Mouse (Mus musculus): ENCODE data around the gene Noc2l. TPM values are rescaled to one million over a fixed set of nuclear protein-coding genes. Genes with fewer than 3 reads are reported as not detected.

Noc2l gene
- polyA plus RNA-seq, 1 experiment from 2014 or later, result 68.4 TPM

GRCm38 (mm10) chr4:156219936-156220335 is 15.9 kb upstream of the Noc2l start:
- Histone ChIP-seq H3K36me3 (no peaks in the 10 kb centered on the region), H3K27me3 (no peaks in the 10 kb centered on the region), H3K9me3 (no peaks in the 10 kb centered on the region), H3K4me3 (no peak overlapping the region), H3K4me1 (no peaks in the 10 kb centered on the region), H3K4me2 (no peak overlapping the region), H3K27ac (no peak overlapping the region), H3K9ac (no peak overlapping the region)
- 88% methylated on average over 11 of the region's 11 CpGs for WGBS
- no peak for ATAC-seq (ENCODE audit: insufficient number of reproducible peaks, low FRiP score, low TSS enrichment, low read depth)

GRCm38 (mm10) chr4:156224276-156224675 is 11.5 kb upstream of the Noc2l start:
- no peak overlapping the region for H3K27ac ChIP-seq
- no peak overlapping the region for H3K4me3 ChIP-seq
- no peaks in the 10 kb centered on the region for H3K9me3 ChIP-seq
- 87% methylated on average over 2 of the region's 2 CpGs for WGBS
- no peak for ATAC-seq (ENCODE audit: insufficient number of reproducible peaks, low FRiP score, low TSS enrichment, low read depth)
- H3K4me1 ChIP-seq, result peaks cover 12% of the 10 kb centered on the region
- no peak overlapping the region for H3K4me2 ChIP-seq
- H3K9ac ChIP-seq, result no peak overlapping the region
- H3K36me3 ChIP-seq, result peaks cover 5% of the 10 kb centered on the region
- no peaks in the 10 kb centered on the region for H3K27me3 ChIP-seq

- WGBS, result 25% methylated on average over 18 of the region's 18 CpGs
- Histone ChIP-seq H3K27me3 (no peaks in the 10 kb centered on the region), H3K4me2 (peak overlapping the region; percentile 32), H3K36me3 (peaks cover 40% of the 10 kb centered on the region), H3K4me1 (peaks cover 12% of the 10 kb centered on the region), H3K9ac (no peak overlapping the region), H3K27ac (peak overlapping the region; percentile 77), H3K9me3 (no peaks in the 10 kb centered on the region), H3K4me3 (peak overlapping the region; percentile 29)
- 0 out of 2 replicates have a peak, but pooled peaks have one; percentile 1 for ATAC-seq (ENCODE audit: insufficient number of reproducible peaks, low FRiP score, low TSS enrichment, low read depth)
Measured at GRCm38 (mm10) chr4:156227752-156228392, 7.9 kb upstream of the Noc2l start.

GRCm38 (mm10) chr4:156228393-156229024 is 7.3 kb upstream of the Noc2l start:
- H3K9ac ChIP-seq, result 0 out of 2 replicates have a peak overlapping the region, but pooled peaks have one; percentile 11
- H3K27me3 ChIP-seq, result no peaks in the 10 kb centered on the region
- peak; percentile 4; the same call in 1 of the 2 replicates for ATAC-seq (ENCODE audit: insufficient number of reproducible peaks, low FRiP score, low TSS enrichment, low read depth)
- 23% methylated on average over 12 of the region's 12 CpGs for WGBS
- peak overlapping the region; percentile 29 for H3K4me3 ChIP-seq
- H3K36me3 ChIP-seq, result peaks cover 44% of the 10 kb centered on the region
- no peaks in the 10 kb centered on the region for H3K9me3 ChIP-seq
- peaks cover 18% of the 10 kb centered on the region for H3K4me1 ChIP-seq
- peak overlapping the region; percentile 32 for H3K4me2 ChIP-seq
- H3K27ac ChIP-seq, result peak overlapping the region; percentile 77

GRCm38 (mm10) chr4:156234021-156234501 is 1.7 kb upstream of the Noc2l start:
- peaks cover 25% of the 10 kb centered on the region for H3K4me1 ChIP-seq
- H3K36me3 ChIP-seq, result peaks cover 56% of the 10 kb centered on the region
- H3K27me3 ChIP-seq, result no peaks in the 10 kb centered on the region
- no peaks in the 10 kb centered on the region for H3K9me3 ChIP-seq
- H3K27ac ChIP-seq, result peak overlapping the region; percentile 61; the same call in 1 of the 2 replicates
- no peak for ATAC-seq (ENCODE audit: insufficient number of reproducible peaks, low FRiP score, low TSS enrichment, low read depth)
- H3K4me2 ChIP-seq, result peak overlapping the region; percentile 92
- peak overlapping the region; percentile 48 for H3K4me3 ChIP-seq
- 4% methylated on average over 17 of the region's 17 CpGs for WGBS
- peak overlapping the region; percentile 74 for H3K9ac ChIP-seq

- peak within 1 kb of the TSS; percentile 97 for H3K4me3 ChIP-seq
- H3K9ac ChIP-seq, result peak within 1 kb of the TSS; percentile 74
- H3K9me3 ChIP-seq, result no peaks in the 10 kb centered on the region
- peak within 1 kb of the TSS; percentile 92 for H3K4me2 ChIP-seq
- 0% methylated on average over 40 of the region's 48 CpGs for WGBS
- peaks cover 56% of the 10 kb centered on the region for H3K36me3 ChIP-seq
- H3K27me3 ChIP-seq, result no peaks in the 10 kb centered on the region
- H3K27ac ChIP-seq, result peak within 1 kb of the TSS; percentile 95
- ATAC-seq (ENCODE audit: insufficient number of reproducible peaks, low FRiP score, low TSS enrichment, low read depth), result peak; percentile 25; the same call in 1 of the 2 replicates
- peaks cover 25% of the 10 kb centered on the region for H3K4me1 ChIP-seq
Measured at GRCm38 (mm10) chr4:156234701-156235213, 1.1 kb upstream of the Noc2l start, which contains the start of gene Plekhn1. Gene Plekhn1 (minus strand): TSS chr4:156234857.

GRCm38 (mm10) chr4:156235360-156235770 is 445 bp upstream of the Noc2l start:
- Histone ChIP-seq H3K9ac (peak overlapping the region; percentile 33; the same call in 1 of the 2 replicates), H3K27ac (peak overlapping the region; percentile 95), H3K4me1 (peaks cover 25% of the 10 kb centered on the region), H3K27me3 (no peaks in the 10 kb centered on the region), H3K36me3 (peaks cover 56% of the 10 kb centered on the region), H3K4me3 (peak overlapping the region; percentile 97), H3K9me3 (no peaks in the 10 kb centered on the region), H3K4me2 (peak overlapping the region; percentile 92)
- no peak for ATAC-seq (ENCODE audit: insufficient number of reproducible peaks, low FRiP score, low TSS enrichment, low read depth)
- WGBS, result under 1% methylated on average over 15 of the region's 15 CpGs

- Histone ChIP-seq H3K27ac (no peak overlapping the region), H3K27me3 (no peaks in the 10 kb centered on the region), H3K4me2 (peak overlapping the region; percentile 92), H3K9me3 (no peaks in the 10 kb centered on the region), H3K4me3 (peak overlapping the region; percentile 97), H3K4me1 (peaks cover 25% of the 10 kb centered on the region), H3K36me3 (peaks cover 56% of the 10 kb centered on the region), H3K9ac (0 out of 2 replicates have a peak overlapping the region, but pooled peaks have one; percentile 28)
- ATAC-seq (ENCODE audit: insufficient number of reproducible peaks, low FRiP score, low TSS enrichment, low read depth), result no peak
- WGBS, result 28% methylated on average over 58 of the region's 60 CpGs
Measured at GRCm38 (mm10) chr4:156236651-156237447, 1.0 kb downstream of the Noc2l start.

GRCm38 (mm10) chr4:156249567-156249966 is 13.8 kb downstream of the Noc2l start:
- peaks cover 4% of the 10 kb centered on the region for H3K4me1 ChIP-seq
- WGBS, result 58% methylated on average over 11 of the region's 11 CpGs
- peaks cover 48% of the 10 kb centered on the region for H3K36me3 ChIP-seq
- no peak overlapping the region for H3K27ac ChIP-seq
- H3K4me3 ChIP-seq, result no peak overlapping the region
- no peak for ATAC-seq (ENCODE audit: insufficient number of reproducible peaks, low FRiP score, low TSS enrichment, low read depth)
- no peak overlapping the region for H3K4me2 ChIP-seq
- peaks cover 27% of the 10 kb centered on the region for H3K27me3 ChIP-seq
- no peaks in the 10 kb centered on the region for H3K9me3 ChIP-seq
- H3K9ac ChIP-seq, result no peak overlapping the region

GRCm38 (mm10) chr4:156251081-156251480 is 15.3 kb downstream of the Noc2l start:
- Histone ChIP-seq H3K27ac (no peak overlapping the region), H3K36me3 (peaks cover 34% of the 10 kb centered on the region), H3K27me3 (peaks cover 39% of the 10 kb centered on the region), H3K9me3 (no peaks in the 10 kb centered on the region), H3K4me1 (peaks cover 13% of the 10 kb centered on the region), H3K9ac (no peak overlapping the region), H3K4me3 (no peak overlapping the region), H3K4me2 (no peak overlapping the region)
- WGBS, result 64% methylated on average over 8 of the region's 8 CpGs
- ATAC-seq (ENCODE audit: insufficient number of reproducible peaks, low FRiP score, low TSS enrichment, low read depth), result no peak

- Histone ChIP-seq H3K36me3 (peaks cover 24% of the 10 kb centered on the region), H3K4me1 (peaks cover 13% of the 10 kb centered on the region), H3K4me3 (no peak overlapping the region), H3K9ac (no peak overlapping the region), H3K9me3 (no peaks in the 10 kb centered on the region), H3K27ac (no peak overlapping the region), H3K27me3 (peaks cover 39% of the 10 kb centered on the region), H3K4me2 (no peak overlapping the region)
- WGBS, result 33% methylated on average over 7 of the region's 7 CpGs
- no peak for ATAC-seq (ENCODE audit: insufficient number of reproducible peaks, low FRiP score, low TSS enrichment, low read depth)
Measured at GRCm38 (mm10) chr4:156252140-156252539, 16.3 kb downstream of the Noc2l start.
